Mouse (Mus musculus) left cerebral cortex, postnatal 25 days (tissue): ENCODE measurements around the gene Prrt1. TPM values are rescaled to one million over a fixed set of nuclear protein-coding genes. Genes with fewer than 3 reads are reported as not detected.

Experiments used
- DNase-seq, 2 experiments: peaks; one replicate each; pipeline ENCODE4 v3.0.0; 2022; ENCODE audit warnings: low spot score in 2 of 2, mixed read lengths in 1 of 2
- intact Hi-C: fragments of 180-260 bp; cut with DNase I; formaldehyde crosslinking; loops from one replicate; pipeline ENCODE4 v1.15.1; 2025
- total RNA-seq, 2 experiments: library from RNA; stranded (reverse); gene quantifications; 2 replicates each; pipeline ENCODE4 v1.2.3; 2021

Gene Prrt1
- total RNA-seq, 2 experiments from 2014 or later: 171 to 183 TPM

- DNase-seq: no peak
- intact Hi-C loops: loop anchor here (5.0 kb wide), 1 partner anchor 33 kb away; the partner anchor contains the start of genes Ppt2 and Prrt1
Measured at GRCm38 (mm10) chr17:34593752-34594525, 35.4 kb upstream of the Prrt1 start.

- intact Hi-C loops: no loop called here
- no peak for DNase-seq
Measured at GRCm38 (mm10) chr17:34596098-34596497, 33.2 kb upstream of the Prrt1 start.

- no peak for DNase-seq
- intact Hi-C loops: no loop called here
Measured at GRCm38 (mm10) chr17:34597566-34598095, 31.7 kb upstream of the Prrt1 start, which contains the start of gene Ager. Ager (plus strand) TSS chr17:34597862.

- intact Hi-C loops: no loop called here
- DNase-seq: no peak
Measured at GRCm38 (mm10) chr17:34599891-34600290, 29.4 kb upstream of the Prrt1 start.

GRCm38 (mm10) chr17:34601796-34602195 lies 27.5 kb upstream of the Prrt1 start:
- intact Hi-C loops: no loop called here
- no peak for DNase-seq

GRCm38 (mm10) chr17:34603375-34604060 lies 25.8 kb upstream of the Prrt1 start, which contains the start of gene Rnf5:
Rnf5 (minus strand) TSS chr17:34603690.
- intact Hi-C loops: no loop called here
- peak; percentile 99 to 100 for DNase-seq

- intact Hi-C loops: no loop called here
Measured at GRCm38 (mm10) chr17:34604061-34604508, 25.2 kb upstream of the Prrt1 start, which contains the start of gene Agpat1. Agpat1 (plus strand) TSS chr17:34604262.

GRCm38 (mm10) chr17:34604511-34605237 lies 24.7 kb upstream of the Prrt1 start:
- intact Hi-C loops: loop anchor here (1.0 kb wide), 1 partner anchor 24 kb away; the partner anchor contains the start of gene Ppt2
- peak in 1 of 2 experiments; percentile 20 for DNase-seq

More at GRCm38 (mm10) chr17:34604061-34604508, 25.2 kb upstream of the Prrt1 start, which contains the start of gene Agpat1:
- DNase-seq: peak; percentile 96 to 99

- intact Hi-C loops: loop anchor here (1.0 kb wide), 1 partner anchor 23 kb away; the partner anchor contains the start of gene Ppt2
- peak; percentile 99 for DNase-seq
Measured at GRCm38 (mm10) chr17:34605609-34606008, 23.7 kb upstream of the Prrt1 start.

GRCm38 (mm10) chr17:34606186-34607039 lies 22.9 kb upstream of the Prrt1 start:
- intact Hi-C loops: no loop called here
- DNase-seq: no peak

- DNase-seq: no peak
- intact Hi-C loops: no loop called here
Measured at GRCm38 (mm10) chr17:34607997-34608396, 21.3 kb upstream of the Prrt1 start.

GRCm38 (mm10) chr17:34611050-34611449 lies 18.3 kb upstream of the Prrt1 start:
- no peak for DNase-seq
- intact Hi-C loops: no loop called here

GRCm38 (mm10) chr17:34613054-34613645 lies 16.2 kb upstream of the Prrt1 start:
- intact Hi-C loops: no loop called here
- DNase-seq: no peak

GRCm38 (mm10) chr17:34613830-34614229 lies 15.5 kb upstream of the Prrt1 start:
- DNase-seq: peak in 1 of 2 experiments; percentile 53
- intact Hi-C loops: no loop called here

- intact Hi-C loops: no loop called here
- DNase-seq: no peak
Measured at GRCm38 (mm10) chr17:34615871-34616270, 13.5 kb upstream of the Prrt1 start, which contains the start of gene Egfl8. Egfl8 (minus strand) TSS chr17:34615971.

GRCm38 (mm10) chr17:34618999-34619398 lies 10.3 kb upstream of the Prrt1 start:
- intact Hi-C loops: loop anchor here (2.0 kb wide), 1 partner anchor 178 kb away; no protein-coding TSS in a partner anchor
- peak in 1 of 2 experiments; percentile 65 for DNase-seq

- no peak for DNase-seq
- intact Hi-C loops: no loop called here
Measured at GRCm38 (mm10) chr17:34621006-34621405, 8.3 kb upstream of the Prrt1 start.

GRCm38 (mm10) chr17:34623161-34623560 lies 6.2 kb upstream of the Prrt1 start:
- intact Hi-C loops: no loop called here

More at GRCm38 (mm10) chr17:34623161-34623560, 6.2 kb upstream of the Prrt1 start:
- DNase-seq: no peak
